Mouse (Mus musculus) mesoderm, embryonic 11.5 days (tissue): ENCODE measurements around the gene Olfr654.
A peak's percentile ranks its signal among the peaks of the same experiment; 100 is the strongest.

Experiments used
- DNase-seq: peaks from one replicate; pipeline ENCODE4 v3.0.0-alpha.2; 2012; ENCODE audit warnings: low read depth, low spot score

Gene Olfr654

GRCm38 (mm10) chr7:104586725-104587124 lies at the start of gene Olfr654:
Olfr654 (plus strand) TSS chr7:104587025.
- DNase-seq, result no peak

- no peak for DNase-seq
Measured at GRCm38 (mm10) chr7:104549833-104550232, 37.0 kb upstream of the Olfr654 start, which contains the start of gene Olfr651. Olfr651 (plus strand) TSS chr7:104550133.

- DNase-seq, result no peak
Measured at GRCm38 (mm10) chr7:104552700-104553099, 34.1 kb upstream of the Olfr654 start.

GRCm38 (mm10) chr7:104560601-104561000 lies 26.2 kb upstream of the Olfr654 start, which contains the start of gene Olfr652:
Olfr652 (plus strand) TSS chr7:104560901.
- no peak for DNase-seq

GRCm38 (mm10) chr7:104577014-104577413 lies 9.8 kb upstream of the Olfr654 start, which contains the start of gene Olfr653:
Olfr653 (plus strand) TSS chr7:104577314.
- no peak for DNase-seq

GRCm38 (mm10) chr7:104580846-104581245 lies 6.0 kb upstream of the Olfr654 start:
- no peak for DNase-seq

- DNase-seq, result no peak
Measured at GRCm38 (mm10) chr7:104581429-104581828, 5.4 kb upstream of the Olfr654 start.

- DNase-seq, result no peak
Measured at GRCm38 (mm10) chr7:104588274-104588673, 1.4 kb downstream of the Olfr654 start.

- no peak for DNase-seq
Measured at GRCm38 (mm10) chr7:104601679-104602078, 14.9 kb downstream of the Olfr654 start, which contains the start of gene Olfr655. Olfr655 (minus strand) TSS chr7:104601779.

GRCm38 (mm10) chr7:104603173-104603572 lies 16.3 kb downstream of the Olfr654 start:
- DNase-seq, result peak; percentile 35

- no peak for DNase-seq
Measured at GRCm38 (mm10) chr7:104604727-104605126, 17.9 kb downstream of the Olfr654 start.

- no peak for DNase-seq
Measured at GRCm38 (mm10) chr7:104613655-104614054, 26.8 kb downstream of the Olfr654 start, which contains the start of gene Olfr656. Olfr656 (plus strand) TSS chr7:104613955.

- no peak for DNase-seq
Measured at GRCm38 (mm10) chr7:104624494-104624893, 37.7 kb downstream of the Olfr654 start, which contains the start of gene Olfr657. Olfr657 (plus strand) TSS chr7:104624794.
